Mouse (Mus musculus): ENCODE measurements at regions not wholly inside any gene's neighbourhood (a gene's known extent, or its start where the extent isn't known, plus 50 kb on each side); places are given as distances from the start of the nearest gene placed in this dataset.

DNA sequence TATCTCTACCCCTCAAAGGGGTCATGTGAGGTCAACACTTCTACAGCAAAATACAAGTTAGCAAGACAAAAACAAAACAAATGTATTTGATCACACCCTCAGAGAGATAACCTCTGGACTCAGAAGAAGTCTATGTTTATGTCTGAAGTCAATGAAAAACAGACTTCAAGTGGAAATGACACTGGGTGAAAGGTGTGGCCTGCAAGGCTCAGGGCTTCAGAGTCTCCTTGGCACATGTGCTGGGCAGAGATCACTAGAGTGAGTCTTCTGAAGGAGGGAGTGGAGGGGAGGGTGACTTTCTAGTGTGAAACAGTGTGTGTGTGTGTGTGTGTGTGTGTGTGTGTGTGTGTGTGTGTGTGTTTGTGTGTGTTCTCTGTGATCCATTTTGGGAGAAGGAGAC is 68.2 kb downstream of the Il12a start:
- DNase-seq (ENCODE audit: low read depth, low spot score), result peak; percentile 28

DNA sequence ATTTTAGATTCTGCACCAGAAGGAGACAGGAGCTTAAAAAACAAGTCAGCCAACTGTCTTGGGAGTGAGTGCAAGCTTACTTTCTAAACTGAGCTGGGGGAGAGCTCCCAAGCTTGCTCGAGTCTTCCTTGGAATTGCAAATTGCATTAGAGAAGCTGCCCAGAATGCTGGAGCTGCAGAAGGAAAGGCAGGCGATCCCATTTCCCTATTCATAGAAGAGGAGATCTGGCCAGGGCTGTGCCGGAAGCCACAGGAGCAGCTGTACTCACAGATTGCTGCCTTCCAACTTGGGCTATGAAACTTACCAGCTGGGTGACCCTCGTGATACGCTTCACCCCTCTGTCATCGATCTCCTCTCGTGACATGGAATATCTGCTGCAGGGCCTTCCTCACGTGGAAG is 68.9 kb downstream of the Il12a start:
- no peak for DNase-seq (ENCODE audit: low read depth, low spot score)

DNA sequence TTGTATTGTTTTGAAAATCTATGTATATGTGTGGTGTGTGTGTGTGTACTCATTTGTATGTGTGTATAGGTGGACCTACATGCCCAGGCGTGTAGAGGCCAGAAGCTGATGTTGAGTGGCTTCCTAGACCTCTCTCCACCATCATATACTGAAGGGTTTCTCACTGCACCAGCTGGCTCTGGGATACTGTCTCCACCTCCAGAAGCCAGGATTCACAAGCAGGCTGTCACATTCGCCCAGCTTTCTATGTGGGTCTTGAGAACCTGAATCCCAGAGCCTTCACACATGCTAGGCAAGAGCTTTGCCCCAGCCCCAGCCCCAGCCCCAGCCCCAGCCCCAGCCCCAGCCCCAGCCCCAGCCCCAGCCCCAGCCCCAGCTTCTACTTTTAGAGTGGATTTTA is 70.4 kb downstream of the Il12a start:
- no peak for DNase-seq (ENCODE audit: low read depth, low spot score)

DNA sequence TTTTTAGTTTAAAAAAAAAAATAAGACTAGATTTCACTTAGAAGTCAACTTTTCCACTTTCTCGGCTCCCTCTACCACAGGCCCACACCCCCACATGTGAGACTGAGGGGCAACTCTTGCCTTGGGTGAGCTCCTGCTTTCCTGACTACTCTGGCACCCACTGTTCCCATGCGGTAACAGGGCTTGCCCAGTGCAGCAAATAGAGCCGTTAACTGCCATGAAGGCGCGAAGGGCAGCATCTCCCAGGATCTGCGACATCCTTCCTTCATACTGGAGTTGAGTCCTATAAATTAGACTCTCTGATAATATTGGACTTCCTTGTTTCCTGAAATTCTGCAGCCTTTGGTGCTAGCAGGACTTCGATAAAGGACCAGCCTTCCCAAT is 70.8 kb downstream of the Il12a start:
- no peak for DNase-seq (ENCODE audit: low read depth, low spot score)

DNA sequence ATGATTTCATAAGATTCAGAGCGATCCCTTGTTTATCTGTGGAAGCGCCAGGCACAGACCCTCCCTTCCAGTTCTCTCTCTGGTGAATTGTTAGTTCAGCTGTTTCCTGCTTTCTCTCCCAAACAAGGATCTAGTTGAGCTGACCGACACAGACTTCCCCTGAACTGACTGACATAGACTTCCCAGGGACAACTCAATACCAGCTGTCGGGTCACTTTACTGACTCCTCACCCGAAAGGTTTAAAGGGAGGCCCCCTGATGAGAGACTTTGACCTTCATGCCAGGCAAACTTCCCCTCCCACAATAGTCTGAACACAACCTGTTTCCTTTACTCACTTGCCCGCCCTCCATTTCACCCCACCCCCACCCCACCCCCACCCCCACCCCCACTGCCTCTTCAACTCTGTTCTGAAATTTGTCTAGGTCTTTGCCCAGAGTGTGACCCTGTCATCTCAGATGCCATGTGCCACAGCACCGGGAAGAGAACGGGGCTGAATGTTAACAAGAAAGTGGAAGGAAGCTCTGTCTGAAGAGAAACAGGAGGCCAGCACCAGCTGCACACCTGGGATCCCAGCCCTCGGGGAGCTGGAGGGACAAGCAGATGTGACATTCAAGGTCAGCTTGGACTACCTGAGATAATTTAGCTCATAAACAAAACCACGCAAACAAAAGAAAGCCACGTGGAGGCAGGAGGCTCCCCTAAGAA is 71.3 kb downstream of the Il12a start:
- DNase-seq (ENCODE audit: low read depth, low spot score), result no peak

DNA sequence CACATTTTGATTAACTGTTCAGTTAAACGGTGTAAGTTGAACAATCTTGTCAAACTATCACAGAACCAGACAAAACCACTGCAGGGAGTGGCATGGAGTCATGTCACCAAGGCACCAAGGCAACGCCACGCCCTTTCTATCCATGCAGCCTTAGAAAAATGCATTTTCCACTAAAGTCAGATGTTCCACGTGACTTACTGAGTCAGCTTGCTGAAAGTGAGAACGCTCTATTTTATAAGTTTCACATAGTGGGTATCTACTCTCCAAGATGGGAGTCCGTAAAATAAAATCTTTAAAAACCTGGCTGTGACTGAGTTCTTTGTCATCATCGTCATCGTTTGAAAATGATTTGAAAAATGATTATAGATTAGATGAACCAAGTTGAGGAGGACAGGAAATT is 72.5 kb downstream of the Il12a start:
- no peak for DNase-seq (ENCODE audit: low read depth, low spot score)

DNA sequence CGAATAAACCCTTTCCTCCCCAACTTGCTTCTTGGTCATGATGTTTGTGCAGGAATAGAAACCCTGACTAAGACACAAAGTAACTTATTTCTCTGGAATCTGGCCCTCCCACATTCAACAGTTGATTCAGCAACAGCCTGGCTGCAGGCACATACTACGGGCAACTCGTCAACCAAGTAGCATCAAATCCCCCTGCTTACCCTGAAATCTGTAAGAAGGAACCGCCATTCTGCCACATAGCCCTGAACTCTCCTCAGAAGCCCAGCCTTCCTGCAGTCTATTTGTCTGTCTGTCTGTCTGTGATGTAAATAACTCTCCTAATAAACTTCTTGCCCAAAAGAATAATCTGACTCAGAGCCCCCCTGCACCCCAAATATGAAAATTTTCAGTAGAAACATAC is 73.9 kb downstream of the Il12a start:
- no peak for DNase-seq (ENCODE audit: low read depth, low spot score)

DNA sequence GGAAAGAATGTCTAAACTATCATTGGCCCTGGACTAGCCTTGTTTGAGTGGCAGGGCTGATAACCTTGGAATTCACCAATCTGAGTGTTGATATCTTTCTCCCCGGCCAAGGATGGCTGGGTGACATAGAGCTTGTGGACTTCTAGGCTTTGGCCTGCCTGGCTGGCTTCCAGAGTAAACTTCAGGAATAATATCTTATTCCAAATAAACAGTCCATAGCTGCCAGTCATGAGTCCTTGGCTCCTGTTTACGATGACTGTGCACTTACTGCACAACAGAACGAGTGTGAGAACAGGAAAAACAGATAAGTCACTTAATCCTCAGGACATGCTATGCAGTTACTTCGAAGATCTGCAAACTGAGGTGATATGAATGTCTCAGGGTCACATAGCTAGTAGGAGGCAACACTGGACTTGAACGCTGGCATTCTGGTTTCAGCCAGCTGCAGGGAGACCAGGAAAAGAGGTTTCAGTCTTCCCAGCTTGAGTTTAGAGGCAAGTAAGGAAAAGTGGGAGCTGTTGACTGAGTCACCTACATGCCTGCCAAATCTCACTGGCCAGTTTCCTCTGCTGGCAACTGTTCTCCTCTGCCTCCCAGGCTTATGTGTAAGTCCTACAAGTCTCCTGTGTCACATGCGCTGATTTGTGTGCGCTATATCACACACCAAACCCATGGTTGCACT is 74.6 kb downstream of the Il12a start:
- DNase-seq (ENCODE audit: low read depth, low spot score), result no peak

DNA sequence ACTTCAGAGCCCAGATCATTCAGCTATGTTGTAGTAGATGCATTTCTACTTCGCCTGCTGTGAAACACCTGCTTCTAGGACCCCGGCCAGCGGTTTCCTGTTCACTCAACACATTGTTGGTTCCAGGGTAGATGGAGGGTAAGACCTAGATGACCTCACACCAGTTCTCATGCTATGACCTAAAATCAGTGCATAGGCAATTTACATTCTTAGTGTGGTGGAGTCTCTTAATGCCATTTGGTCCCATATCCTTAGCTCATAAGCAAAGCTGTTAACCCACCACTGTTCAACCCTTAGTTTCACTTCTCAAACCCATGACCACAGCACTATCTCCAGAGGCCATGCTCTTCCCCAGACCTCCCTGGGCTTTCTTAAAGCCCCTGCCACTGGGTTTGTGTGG is 81.1 kb downstream of the Il12a start:
- DNase-seq (ENCODE audit: low read depth, low spot score), result no peak

DNA sequence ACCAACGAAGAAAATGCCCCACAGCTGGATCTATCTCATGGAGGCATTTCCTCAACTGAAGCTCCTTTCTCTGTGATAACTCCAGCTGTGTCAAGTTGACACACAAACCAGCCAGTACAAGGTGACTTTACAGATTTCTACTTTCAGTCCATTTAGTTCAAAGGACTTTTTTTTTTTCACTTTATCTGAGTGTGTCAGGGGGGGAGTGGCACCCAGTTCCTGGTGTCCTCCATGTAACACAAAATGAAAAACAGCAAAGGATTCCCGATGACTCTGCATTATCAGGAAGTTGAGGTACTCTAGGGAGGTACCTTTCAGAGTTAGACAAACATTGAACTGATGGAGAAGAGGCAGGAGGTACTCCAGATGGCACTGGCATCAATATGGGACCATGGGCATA is 87.4 kb downstream of the Il12a start:
- no peak for DNase-seq (ENCODE audit: low read depth, low spot score)

DNA sequence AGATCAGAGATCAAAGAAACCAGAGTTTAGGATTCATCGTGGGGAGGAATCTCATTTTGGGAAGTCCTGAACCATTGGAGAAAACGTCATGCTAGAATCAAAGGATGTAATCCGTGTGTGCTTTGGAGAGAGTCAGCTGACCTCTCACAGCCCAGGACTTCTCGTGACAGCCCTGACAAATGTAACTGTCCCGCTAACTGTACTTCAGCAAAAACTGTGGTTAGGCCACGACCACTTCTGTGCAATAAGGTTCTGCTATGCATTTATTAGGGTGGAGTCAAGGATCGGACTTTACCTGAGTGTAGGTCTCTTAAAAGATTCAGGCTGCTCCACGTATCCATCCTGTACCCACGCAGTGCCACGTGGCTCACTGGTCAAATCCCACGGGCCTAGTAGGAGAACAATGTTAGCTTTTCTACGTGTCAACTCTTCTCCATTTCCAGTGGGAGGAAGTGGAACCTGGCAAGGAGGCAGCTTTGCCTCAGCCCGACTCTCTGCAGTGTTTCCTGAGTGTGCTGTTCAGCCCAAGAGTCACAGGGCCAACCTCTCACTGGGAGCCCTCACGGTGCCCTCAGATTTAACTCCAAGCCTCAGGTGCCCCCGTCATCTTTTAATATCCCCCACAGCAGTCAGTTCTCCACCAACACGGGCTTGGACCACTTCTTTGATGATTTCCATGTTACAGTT is 88.1 kb downstream of the Il12a start:
- DNase-seq (ENCODE audit: low read depth, low spot score), result no peak

DNA sequence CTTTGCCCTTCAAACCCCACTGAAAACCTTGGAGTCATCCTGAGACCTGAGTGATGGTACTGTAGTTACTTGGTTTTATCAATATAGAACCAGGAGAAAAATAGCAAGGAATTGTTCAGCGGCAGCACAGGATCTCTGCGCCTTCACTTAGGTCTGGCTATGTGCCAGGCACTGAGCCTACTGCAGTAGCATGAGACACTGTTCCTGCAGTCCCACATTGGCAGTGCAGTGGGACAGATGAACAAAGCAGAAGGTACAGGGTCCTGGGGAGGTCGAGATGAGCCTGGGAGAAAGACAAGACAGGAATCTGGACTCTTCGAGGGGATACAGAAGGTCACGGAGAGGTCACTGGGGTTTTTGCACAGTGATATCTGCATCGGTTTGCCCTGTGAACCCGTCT is 88.5 kb upstream of the 1110032F04Rik start:
- DNase-seq (ENCODE audit: low read depth, low spot score), result no peak

DNA sequence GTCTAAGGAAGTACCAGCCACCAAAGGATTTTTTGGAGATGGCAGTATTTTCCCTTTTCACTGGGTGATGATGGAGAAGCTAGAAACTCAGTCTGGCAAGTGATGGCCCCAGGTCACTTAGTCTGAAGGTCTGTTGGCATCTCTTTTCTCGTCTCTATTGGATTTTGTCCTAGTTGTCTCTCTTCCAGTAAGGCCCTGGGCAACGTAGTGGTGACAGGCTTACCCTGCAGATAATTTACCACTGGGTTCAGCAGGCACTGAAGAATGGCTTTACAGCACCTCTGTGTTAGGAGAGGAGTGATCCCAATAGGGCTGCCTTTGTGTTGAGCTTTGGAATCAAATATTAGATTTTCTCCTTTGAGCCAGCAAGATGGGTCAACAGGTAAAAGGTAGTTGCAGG is 87.9 kb upstream of the 1110032F04Rik start:
- DNase-seq (ENCODE audit: low read depth, low spot score), result no peak

DNA sequence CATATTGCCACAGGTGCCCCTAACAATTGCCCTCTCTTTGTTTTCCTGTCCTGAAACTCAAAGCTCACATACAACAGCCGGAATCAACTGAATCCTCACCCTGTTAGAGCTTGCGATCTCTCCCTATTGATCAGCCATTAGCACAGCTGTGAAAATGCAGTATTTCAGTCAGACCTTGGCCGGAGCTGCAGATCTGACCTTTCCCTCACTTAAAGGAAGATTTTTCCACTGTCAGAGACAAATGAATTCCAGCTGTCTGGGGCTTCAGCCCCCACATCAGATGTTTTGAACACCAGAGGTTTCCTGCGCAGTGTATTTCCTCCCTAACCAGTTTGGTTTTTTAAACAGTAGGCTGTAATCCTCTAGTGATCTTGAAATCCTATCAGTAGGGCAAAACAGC is 87.0 kb upstream of the 1110032F04Rik start:
- DNase-seq (ENCODE audit: low read depth, low spot score), result no peak

DNA sequence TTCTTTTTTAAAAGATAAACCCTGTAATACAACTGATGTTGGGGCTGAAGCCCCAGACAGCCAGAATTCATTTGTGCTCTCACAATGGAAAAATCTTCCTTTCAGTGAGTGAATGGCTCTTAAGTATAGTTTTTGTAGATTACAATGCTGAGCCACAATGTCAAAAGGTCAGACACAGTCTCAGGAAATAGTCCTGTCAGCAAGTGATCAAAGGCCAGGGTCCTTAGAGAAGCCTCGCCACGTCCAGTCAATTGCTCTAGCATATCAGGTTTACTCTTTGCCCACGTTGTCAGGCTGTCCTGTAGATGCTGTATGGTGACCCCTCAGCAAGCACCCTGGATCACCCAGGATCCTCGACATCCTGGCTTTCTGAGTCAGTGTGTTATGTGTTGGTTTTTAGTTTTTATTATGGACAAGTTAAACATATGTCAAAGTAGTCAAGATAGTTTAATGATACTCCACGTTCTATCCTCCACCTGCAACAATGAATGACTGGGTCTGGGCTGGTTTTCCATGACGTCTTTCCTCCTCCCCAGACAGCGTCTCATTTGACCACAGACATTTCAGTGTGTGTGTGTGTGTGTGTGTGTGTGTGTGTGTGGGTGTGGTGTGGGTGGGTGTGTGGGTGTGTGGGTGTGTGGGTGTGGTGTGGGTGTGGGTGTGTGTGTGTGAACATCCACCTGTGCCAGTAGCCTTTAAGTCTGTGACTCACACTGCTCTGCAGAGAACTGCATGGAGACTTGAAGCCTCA is 85.5 kb upstream of the 1110032F04Rik start:
- peak; percentile 86 for DNase-seq (ENCODE audit: low read depth, low spot score)

DNA sequence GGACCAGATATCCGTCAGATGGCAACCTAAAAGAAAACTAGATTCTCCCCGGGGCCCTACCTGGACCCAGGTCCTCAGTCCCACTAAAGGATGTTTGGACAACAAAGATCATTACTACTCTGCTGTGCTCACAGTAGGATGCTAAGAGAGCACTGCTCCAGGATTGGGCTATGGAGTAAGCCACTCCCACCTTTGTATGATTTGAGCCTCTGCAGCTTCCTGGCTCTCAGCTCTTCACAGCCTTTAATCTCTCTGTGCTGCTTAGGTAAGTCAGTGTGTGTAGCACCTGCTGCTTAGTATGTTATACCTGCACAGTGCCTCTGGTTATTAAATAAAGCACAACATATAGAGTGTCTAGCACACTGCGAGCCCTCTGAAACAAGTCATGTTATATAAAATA is 82.6 kb upstream of the 1110032F04Rik start:
- DNase-seq (ENCODE audit: low read depth, low spot score), result peak; percentile 57

DNA sequence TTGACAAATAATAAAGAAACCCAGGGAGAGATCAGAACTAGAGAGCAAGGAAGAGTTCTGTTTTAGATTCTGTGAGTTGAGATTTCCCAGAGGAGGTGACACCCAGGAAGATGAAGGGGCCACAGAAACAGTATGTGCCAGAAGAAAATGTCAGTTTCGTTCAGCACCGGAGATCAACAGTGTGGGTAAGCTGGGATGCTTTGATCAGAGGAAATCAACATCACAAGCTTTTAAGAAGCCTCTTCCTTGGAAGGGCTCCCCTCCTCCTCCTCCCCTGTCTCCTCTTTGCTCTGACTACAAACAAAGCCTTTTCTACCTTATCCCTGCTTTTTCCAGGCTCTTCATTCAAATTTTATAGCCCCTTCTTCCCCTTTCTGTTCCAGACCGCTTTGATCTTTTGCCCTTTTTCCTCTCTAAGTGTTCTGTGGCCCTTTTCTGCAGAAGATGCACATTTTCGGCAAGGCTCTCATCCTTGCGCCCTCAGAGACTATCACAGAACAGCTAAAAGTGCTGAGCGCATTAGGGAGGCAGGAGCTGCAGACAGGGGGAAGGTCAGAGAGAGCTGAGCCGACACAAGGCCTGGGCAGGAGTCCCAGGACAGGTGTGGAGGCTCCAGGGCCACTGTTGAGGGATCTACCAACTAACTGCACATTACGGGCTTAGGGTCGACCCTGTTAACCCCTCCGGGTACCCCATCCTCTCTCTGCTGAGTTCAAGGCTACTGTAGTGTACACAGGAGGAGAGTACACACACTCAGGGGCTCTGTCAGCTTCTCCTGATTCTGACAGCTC is 81.8 kb upstream of the 1110032F04Rik start:
- peak; percentile 78 for DNase-seq (ENCODE audit: low read depth, low spot score)

DNA sequence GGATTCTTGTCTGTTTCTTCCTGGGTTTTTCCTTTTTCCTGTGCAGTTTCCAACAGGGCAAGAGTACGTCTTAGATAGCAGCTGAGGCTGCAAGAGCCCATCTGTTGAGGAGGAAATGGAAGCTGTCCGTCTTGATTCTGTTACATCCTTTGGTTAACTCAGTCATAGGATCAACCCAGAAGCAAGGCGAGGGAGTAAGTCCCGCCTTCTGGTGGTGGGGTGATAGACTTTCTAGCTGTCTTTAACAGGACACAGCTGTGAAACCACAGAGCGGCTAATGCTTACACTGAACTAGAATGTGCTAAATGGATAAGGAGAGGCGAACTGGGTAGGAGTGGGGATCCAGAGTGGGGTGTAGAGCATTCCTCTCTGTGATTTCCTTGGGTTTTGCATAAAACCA is 79.9 kb upstream of the 1110032F04Rik start:
- peak; percentile 65 for DNase-seq (ENCODE audit: low read depth, low spot score)

DNA sequence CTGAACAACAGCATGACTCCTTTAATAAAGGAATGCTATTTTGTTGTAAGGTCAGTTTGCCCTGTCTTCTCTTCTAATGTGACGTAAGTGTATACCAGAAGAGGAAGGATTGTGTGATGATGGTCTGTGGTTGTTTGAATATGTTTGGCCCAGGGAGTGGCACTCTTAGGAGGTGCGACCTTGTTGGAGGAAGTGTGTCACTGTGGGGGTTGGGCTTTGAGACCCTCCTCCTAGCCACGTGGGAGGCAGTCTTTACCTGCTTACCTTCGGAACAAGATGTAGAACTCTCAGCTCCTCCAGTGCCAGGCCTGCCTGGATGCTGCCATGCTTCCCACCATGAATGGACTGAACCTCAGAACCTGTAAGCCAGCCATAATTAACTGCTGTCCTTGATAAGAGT is 78.9 kb upstream of the 1110032F04Rik start:
- DNase-seq (ENCODE audit: low read depth, low spot score), result no peak

DNA sequence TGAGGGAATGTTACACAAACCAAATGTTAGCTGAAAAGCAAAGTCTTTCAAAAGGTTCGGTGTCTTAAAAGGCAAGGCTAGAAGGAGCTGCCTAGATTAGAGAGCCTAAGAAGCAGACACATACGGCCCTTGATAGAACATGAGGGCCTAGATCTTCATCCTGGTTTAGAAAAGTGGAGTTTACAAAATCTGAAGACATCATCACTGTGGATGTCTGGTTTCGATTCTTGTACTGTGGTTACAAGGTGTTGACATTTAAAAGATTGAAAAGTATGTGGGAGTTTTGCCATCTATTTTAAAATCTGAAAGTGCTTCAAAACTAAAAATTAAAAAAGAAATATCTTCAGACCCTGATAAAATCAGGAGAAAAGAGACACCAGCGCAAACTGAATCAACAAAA is 76.5 kb upstream of the 1110032F04Rik start:
- peak; percentile 56 for DNase-seq (ENCODE audit: low read depth, low spot score)

DNA sequence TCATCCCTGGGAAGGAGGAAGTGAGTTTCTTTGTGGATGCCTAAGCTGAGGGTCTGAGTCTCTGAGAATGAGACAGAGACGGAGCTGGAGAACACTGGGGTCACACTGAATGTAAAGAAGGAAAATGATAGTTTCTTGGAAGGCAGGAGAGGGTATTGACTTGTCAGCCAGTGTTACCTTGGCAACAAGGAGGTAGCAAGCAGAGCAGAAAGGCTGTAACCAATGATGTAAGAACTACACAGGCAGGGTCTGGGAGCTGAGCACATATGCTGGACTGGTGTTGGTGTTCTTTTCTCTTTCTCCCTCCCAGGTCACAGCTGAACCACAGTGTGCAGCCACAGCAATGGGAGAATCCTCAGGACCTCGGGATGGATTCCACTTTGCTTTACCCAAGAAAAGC is 75.5 kb upstream of the 1110032F04Rik start:
- no peak for DNase-seq (ENCODE audit: low read depth, low spot score)
